Mouse (Mus musculus) erythroblast, embryonic 14.5 days (primary cell): Measurements from ENCODE around the gene Prkcb. TPM values are rescaled to one million over a fixed set of nuclear protein-coding genes. Genes with fewer than 3 reads are reported as not detected.

Source experiments
- H3K27me3 ChIP-seq: 2 replicates; pipeline ENCODE4 v1.6.1; 2012; ENCODE audit warnings: inconsistent platforms; ENCODE audit not compliant: control insufficient read depth
- H3K36me3 ChIP-seq: 2 replicates; pipeline ENCODE4 v1.6.1; 2012; ENCODE audit warnings: mild to moderate bottlenecking, inconsistent platforms; ENCODE audit not compliant: control insufficient read depth
- H3K4me1 ChIP-seq: 2 replicates; pipeline ENCODE4 v1.6.1; 2012; ENCODE audit warnings: inconsistent platforms; ENCODE audit not compliant: control insufficient read depth
- H3K4me3 ChIP-seq: replicated peaks from 2 replicates; pipeline ENCODE3; 2012; ENCODE audit warnings: moderate library complexity, mild to moderate bottlenecking, inconsistent platforms
- H3K9me3 ChIP-seq: 2 replicates; pipeline ENCODE4 v1.6.1; 2012; ENCODE audit warnings: low read length, inconsistent platforms, mixed read lengths; ENCODE audit not compliant: control insufficient read depth
- GATA1 ChIP-seq: IDR thresholded peaks from 2 replicates; pipeline ENCODE4 v1.6.1; 2012; ENCODE audit warnings: low read length, inconsistent platforms, mixed read lengths
- TAL1 ChIP-seq: IDR thresholded peaks from 3 replicates; pipeline ENCODE4 v1.6.1; 2012; ENCODE audit warnings: low read length, inconsistent platforms, mixed read lengths
- polyA plus RNA-seq: library from polyadenylated mRNA; stranded (reverse); fragments of >175 nt; gene quantifications from 2 replicates; pipeline ENCODE4 v1.2.3, GENCODE M21; 2012

The Prkcb gene
- polyA plus RNA-seq, 1 experiment = not detected

- H3K27me3 ChIP-seq = no peaks in the 10 kb centered on the region
- no peak overlapping the region for H3K4me3 ChIP-seq
- no peak for TF ChIP-seq TAL1
- TF ChIP-seq GATA1 = no peak
- no peaks in the 10 kb centered on the region for H3K4me1 ChIP-seq
- no peaks in the 10 kb centered on the region for H3K9me3 ChIP-seq
- no peaks in the 10 kb centered on the region for H3K36me3 ChIP-seq
These were observed 156.5 kb downstream of the Prkcb start for GRCm38 (mm10) chr7:122445056-122445455.

- no peak overlapping the region for H3K4me3 ChIP-seq
- no peaks in the 10 kb centered on the region for H3K4me1 ChIP-seq
- no peaks in the 10 kb centered on the region for H3K9me3 ChIP-seq
- no peaks in the 10 kb centered on the region for H3K36me3 ChIP-seq
- H3K27me3 ChIP-seq = no peaks in the 10 kb centered on the region
- no peak for TF ChIP-seq GATA1
- no peak for TF ChIP-seq TAL1
These were observed 164.1 kb downstream of the Prkcb start for GRCm38 (mm10) chr7:122452671-122453070.

GRCm38 (mm10) chr7:122459203-122459965, 170.8 kb downstream of the Prkcb start:
- Histone ChIP-seq H3K36me3 (no peaks in the 10 kb centered on the region), H3K9me3 (no peaks in the 10 kb centered on the region), H3K4me1 (no peaks in the 10 kb centered on the region), H3K27me3 (no peaks in the 10 kb centered on the region), H3K4me3 (no peak overlapping the region)
- TF ChIP-seq GATA1 = no peak
- TF ChIP-seq TAL1 = no peak

DNA sequence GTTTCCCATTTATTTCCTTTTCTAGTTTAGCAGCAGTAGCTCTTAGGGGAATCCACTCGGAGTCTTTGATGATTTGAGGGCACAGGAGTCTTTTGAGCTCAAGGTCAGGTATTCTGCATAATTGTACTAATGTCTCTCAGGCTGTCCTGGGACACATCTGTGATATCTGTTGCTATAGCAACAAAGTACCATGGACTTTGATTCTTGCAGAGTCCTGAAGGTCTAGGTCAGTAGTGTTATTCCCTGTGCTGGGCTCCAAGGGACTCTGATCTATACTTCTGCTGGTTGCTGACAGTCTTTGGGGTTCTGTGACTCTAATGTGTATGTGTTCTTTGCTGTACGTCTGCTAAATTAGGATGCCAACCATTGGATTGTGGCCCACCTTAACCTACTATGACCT, 171.5 kb downstream of the Prkcb start:
- TF ChIP-seq TAL1 = no peak
- TF ChIP-seq GATA1 = no peak
- Histone ChIP-seq H3K27me3 (no peaks in the 10 kb centered on the region), H3K4me1 (no peaks in the 10 kb centered on the region), H3K4me3 (no peak overlapping the region), H3K36me3 (no peaks in the 10 kb centered on the region), H3K9me3 (no peaks in the 10 kb centered on the region)

GRCm38 (mm10) chr7:122465823-122466549, 177.4 kb downstream of the Prkcb start:
- Histone ChIP-seq H3K9me3 (no peaks in the 10 kb centered on the region), H3K4me1 (no peaks in the 10 kb centered on the region), H3K36me3 (no peaks in the 10 kb centered on the region), H3K4me3 (no peak overlapping the region), H3K27me3 (no peaks in the 10 kb centered on the region)
- TF ChIP-seq TAL1 (no peak), GATA1 (no peak)

GRCm38 (mm10) chr7:122466722-122467121, 178.2 kb downstream of the Prkcb start:
- Histone ChIP-seq H3K36me3 (no peaks in the 10 kb centered on the region), H3K4me1 (no peaks in the 10 kb centered on the region), H3K27me3 (no peaks in the 10 kb centered on the region), H3K4me3 (no peak overlapping the region), H3K9me3 (no peaks in the 10 kb centered on the region)
- TF ChIP-seq TAL1 (no peak), GATA1 (no peak)

DNA sequence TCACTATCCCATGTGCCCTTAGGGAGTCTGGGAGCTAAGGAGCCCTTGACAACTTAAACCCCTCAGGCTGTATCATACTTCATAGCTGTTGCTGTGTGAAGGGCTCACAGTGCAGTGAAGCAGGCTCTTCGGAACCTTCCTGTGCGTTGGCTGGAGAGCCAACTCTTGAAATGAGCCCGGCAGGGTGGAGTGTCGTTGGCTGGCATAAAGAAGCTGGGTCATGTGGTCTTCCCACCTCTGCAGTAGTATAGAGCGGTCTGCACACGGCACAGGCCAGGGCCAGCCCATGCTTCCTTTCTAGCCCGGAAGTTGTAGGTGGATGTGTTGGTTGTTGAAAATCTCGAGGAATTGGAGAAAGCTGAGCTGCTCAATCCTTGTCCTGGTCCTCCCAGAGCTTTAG, 179.3 kb downstream of the Prkcb start:
- no peaks in the 10 kb centered on the region for H3K27me3 ChIP-seq
- no peaks in the 10 kb centered on the region for H3K4me1 ChIP-seq
- TF ChIP-seq TAL1 (no peak), GATA1 (no peak)
- H3K9me3 ChIP-seq = no peaks in the 10 kb centered on the region
- H3K36me3 ChIP-seq = no peaks in the 10 kb centered on the region
- H3K4me3 ChIP-seq = no peak overlapping the region

DNA sequence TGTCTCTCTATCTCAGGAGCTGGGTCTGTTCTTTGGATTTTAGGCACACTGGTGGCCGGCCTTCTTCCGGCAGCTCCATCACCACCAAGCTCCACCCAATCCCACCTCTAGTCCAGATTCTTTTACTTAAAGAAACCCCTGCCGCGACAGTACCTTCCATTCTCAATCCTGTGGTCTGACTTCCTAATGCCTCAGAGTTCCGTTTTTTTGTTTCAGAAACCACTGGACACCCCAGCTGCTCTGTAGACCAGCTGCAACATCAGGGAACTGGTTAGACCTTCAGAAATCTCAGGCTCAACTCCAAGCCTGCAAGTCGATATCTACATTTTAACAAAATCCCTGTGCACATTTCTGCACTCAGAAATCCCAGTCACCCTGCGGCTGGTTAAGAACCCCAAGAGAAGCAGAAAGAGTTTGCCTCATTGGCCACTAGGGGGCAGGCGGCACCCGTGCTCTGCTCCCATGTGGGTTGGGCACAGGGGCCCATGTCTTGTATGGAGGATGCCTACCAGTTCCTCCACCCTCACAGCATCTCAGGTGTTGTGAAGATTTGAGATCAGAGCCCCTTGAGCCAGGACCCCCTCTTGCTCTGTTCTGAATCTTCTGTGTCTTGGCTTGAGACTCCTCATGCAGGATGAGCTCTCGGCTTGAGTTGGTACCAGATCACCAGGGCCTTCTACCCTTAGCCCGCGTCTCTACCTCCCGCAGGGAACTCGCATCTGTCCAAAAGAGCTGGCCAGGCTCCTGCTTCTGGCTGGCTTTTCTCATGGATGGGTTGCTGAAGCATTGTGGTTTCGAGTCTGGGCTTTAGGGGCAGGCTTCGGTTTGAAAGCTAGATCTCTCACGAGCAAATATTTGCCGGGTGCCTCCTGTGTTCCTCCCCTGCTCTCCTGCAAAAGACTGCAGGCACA, 182.1 kb downstream of the Prkcb start:
- no peak for TF ChIP-seq TAL1
- no peak for TF ChIP-seq GATA1
- H3K4me1 ChIP-seq = no peaks in the 10 kb centered on the region
- peaks cover 5% of the 10 kb centered on the region for H3K9me3 ChIP-seq
- H3K4me3 ChIP-seq = no peak overlapping the region
- no peaks in the 10 kb centered on the region for H3K36me3 ChIP-seq
- H3K27me3 ChIP-seq = no peaks in the 10 kb centered on the region

DNA sequence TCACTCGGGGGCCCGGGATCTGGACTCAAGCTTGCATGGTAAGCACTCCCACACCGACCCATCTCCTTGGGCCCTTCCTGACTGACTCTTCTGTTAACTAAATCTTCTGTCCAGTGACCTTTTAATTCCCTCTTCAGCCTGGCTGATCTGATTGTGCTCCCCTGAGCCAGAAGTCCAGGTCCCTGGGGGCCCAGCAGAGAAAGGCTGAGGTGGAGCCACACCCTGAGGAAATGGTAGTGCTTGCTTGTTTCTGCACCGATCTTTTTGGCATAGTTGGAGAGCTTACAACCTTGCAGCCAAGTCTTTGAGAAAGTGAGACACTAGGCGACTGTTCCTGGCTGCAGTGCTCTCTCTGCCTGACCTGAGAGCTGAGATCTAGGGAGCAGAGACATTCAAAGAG, 183.7 kb downstream of the Prkcb start:
- Histone ChIP-seq H3K9me3 (peaks cover 5% of the 10 kb centered on the region), H3K36me3 (no peaks in the 10 kb centered on the region)

More for the DNA sequence above, 183.7 kb downstream of the Prkcb start:
- no peaks in the 10 kb centered on the region for H3K27me3 ChIP-seq
- TF ChIP-seq GATA1 = no peak
- no peak for TF ChIP-seq TAL1
- no peaks in the 10 kb centered on the region for H3K4me1 ChIP-seq
- no peak overlapping the region for H3K4me3 ChIP-seq
